Mouse (Mus musculus): Measurements from ENCODE around the gene Plaur. TPM values are rescaled to one million over a fixed set of nuclear protein-coding genes. Genes with fewer than 3 reads are reported as not detected.
A peak's percentile ranks its signal among the peaks of the same experiment; 100 is the strongest.

Plaur gene
- polyA plus RNA-seq, 1 experiment from 2014 or later = 5.6 TPM

DNA sequence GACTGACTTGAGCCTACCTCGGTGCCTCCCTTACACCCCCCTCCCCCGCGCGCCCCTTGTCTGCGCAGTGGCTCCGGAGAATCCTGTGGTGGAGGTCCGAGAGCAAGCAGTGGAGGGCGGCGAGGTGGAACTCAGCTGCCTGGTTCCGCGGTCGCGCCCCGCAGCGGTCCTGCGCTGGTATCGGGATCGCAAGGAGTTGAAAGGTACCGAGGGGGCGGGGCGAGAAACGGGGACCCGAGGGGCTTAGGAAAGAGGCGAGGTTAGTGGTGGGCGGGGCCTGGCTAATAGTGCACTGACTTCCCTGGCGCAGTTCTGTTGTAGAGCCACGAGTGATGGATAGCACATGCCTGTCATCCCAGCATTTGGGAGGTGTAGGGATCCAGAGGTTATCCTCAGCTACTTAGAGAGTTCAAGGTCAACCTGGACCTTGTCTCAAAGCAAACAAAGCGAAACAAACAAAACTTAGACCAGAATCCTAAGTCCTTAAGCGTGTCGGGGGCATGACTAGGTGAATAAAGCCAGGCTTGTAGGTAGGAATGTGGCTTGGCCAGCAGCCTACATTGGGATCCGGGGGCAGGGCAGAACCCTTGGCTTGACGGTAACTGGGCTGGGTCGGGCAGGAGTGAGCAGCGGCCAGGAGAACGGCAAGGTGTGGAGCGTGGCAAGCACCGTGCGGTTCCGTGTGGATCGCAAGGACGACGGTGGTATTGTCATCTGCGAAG lies 37.7 kb downstream of the Plaur start:
- H3K36me3 ChIP-seq = no peaks in the 10 kb centered on the region
- H3K9ac ChIP-seq = no peak overlapping the region
- 9% methylated on average over 43 of the region's 43 CpGs for WGBS
- H3K27ac ChIP-seq (ENCODE audit: poor library complexity, severe bottlenecking) = no peak overlapping the region
- H3K4me3 ChIP-seq = peak overlapping the region; percentile 45
- H3K4me1 ChIP-seq (replicated peaks) = peaks cover 23% of the 10 kb centered on the region
- ATAC-seq (ENCODE audit: insufficient number of reproducible peaks, low FRiP score) = no peak
- peak overlapping the region; percentile 70 for H3K4me2 ChIP-seq
- peaks cover 11% of the 10 kb centered on the region for H3K9me3 ChIP-seq (replicated peaks)
- peaks cover 71% of the 10 kb centered on the region for H3K27me3 ChIP-seq (replicated peaks)

DNA sequence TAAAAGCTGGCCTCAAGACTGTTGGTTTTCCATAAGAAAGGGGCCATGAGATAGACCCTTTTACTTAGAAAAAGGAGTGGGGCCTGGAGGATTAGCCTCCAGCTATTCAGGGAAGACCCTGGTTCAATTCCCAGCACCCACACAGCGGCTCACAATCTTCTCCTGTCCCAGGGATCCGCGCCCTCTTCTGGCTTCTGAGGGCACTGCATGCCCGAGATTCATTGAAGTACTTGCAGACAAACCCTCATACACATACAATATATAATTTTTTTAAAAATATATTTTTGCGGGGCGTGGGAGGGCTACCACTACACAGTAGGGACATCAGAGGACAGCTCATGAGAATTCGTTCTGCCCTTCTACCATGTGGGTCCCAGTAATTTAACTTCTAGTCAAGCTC lies 38.6 kb downstream of the Plaur start:
- H3K4me3 ChIP-seq = no peak overlapping the region
- peaks cover 71% of the 10 kb centered on the region for H3K27me3 ChIP-seq (replicated peaks)
- 18% methylated on average over 7 of the region's 7 CpGs for WGBS

DNA sequence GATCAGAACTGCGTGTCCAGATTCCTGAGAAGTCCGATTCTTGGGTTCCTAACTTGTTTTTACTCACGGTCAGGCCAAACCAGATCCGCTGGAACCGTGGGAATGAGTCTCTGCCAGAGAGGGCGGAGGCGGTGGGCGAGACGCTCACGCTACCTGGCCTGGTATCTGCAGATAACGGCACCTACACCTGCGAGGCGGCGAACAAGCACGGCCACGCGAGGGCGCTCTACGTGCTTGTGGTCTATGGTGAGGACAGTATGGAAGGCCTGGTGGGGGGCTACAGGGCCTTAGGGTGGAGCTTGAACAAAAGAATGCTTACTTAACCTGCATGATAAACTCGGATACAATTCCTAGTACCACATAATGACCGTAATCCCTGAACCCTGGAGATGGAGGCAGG lies 39.2 kb downstream of the Plaur start:
- no peak overlapping the region for H3K4me2 ChIP-seq
- ATAC-seq (ENCODE audit: insufficient number of reproducible peaks, low FRiP score) = no peak
- no peak overlapping the region for H3K27ac ChIP-seq (ENCODE audit: poor library complexity, severe bottlenecking)
- peaks cover 70% of the 10 kb centered on the region for H3K27me3 ChIP-seq (replicated peaks)
- H3K4me1 ChIP-seq (replicated peaks) = peaks cover 34% of the 10 kb centered on the region
- H3K9ac ChIP-seq = no peak overlapping the region
- H3K9me3 ChIP-seq (replicated peaks) = peaks cover 11% of the 10 kb centered on the region
- WGBS = 30% methylated on average over 21 of the region's 21 CpGs
- no peaks in the 10 kb centered on the region for H3K36me3 ChIP-seq
- H3K4me3 ChIP-seq = no peak overlapping the region

More for the DNA sequence above, 38.6 kb downstream of the Plaur start:
- peaks cover 11% of the 10 kb centered on the region for H3K9me3 ChIP-seq (replicated peaks)
- peaks cover 32% of the 10 kb centered on the region for H3K4me1 ChIP-seq (replicated peaks)
- H3K4me2 ChIP-seq = no peak overlapping the region
- H3K36me3 ChIP-seq = no peaks in the 10 kb centered on the region
- H3K9ac ChIP-seq = no peak overlapping the region
- no peak overlapping the region for H3K27ac ChIP-seq (ENCODE audit: poor library complexity, severe bottlenecking)
- no peak for ATAC-seq (ENCODE audit: insufficient number of reproducible peaks, low FRiP score)

DNA sequence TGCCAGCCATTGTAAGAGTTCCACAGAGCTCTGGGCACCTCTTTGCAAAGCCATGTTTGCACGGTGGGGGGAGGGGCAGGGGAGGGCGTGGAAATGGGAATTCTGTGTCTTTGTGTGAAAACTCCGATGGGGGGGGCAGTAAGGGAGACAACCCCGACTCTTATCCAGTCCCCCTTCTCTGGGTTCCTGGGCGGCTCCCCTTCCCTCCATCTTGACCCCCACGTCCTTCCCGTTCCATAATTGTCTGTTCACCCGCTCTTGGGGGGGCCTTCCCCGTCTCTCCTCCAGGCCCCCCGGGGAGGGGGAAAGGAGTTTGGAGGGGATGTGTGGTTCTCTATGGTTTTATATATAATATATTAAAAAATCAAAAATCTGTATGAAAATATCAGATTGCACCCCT lies 41.7 kb downstream of the Plaur start:
- ATAC-seq (ENCODE audit: insufficient number of reproducible peaks, low FRiP score) = no peak
- 13% methylated on average over 7 of the region's 10 CpGs for WGBS
- Histone ChIP-seq H3K27ac (ENCODE audit: poor library complexity, severe bottlenecking) (no peak overlapping the region), H3K4me3 (no peak overlapping the region), H3K27me3 (replicated peaks) (peaks cover 47% of the 10 kb centered on the region), H3K36me3 (no peaks in the 10 kb centered on the region), H3K9ac (no peak overlapping the region), H3K4me1 (replicated peaks) (peaks cover 38% of the 10 kb centered on the region), H3K9me3 (replicated peaks) (peaks cover 8% of the 10 kb centered on the region), H3K4me2 (peak overlapping the region; percentile 9; the same call in 1 of the 2 replicates)

DNA sequence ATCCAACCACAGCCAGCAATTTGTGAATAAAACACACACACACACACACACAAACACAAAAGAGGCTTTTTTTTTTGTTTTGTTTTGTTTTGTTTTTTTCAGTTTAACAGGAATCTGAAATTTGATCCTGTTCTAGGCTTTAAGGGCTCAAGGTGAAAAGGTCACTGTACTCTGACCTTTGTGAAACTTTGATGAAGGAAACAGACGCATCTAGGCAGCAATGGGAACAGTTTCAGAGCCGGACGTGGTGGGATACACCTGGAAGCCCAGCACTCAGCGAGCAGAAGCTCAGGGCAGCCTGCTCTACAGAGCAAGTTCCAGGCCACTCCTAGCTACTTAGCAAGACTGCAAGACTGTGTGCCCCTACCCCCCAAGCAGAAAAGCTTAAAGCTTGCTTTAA lies 42.6 kb downstream of the Plaur start:
- H3K4me2 ChIP-seq = no peak overlapping the region
- H3K36me3 ChIP-seq = no peaks in the 10 kb centered on the region
- peaks cover 8% of the 10 kb centered on the region for H3K9me3 ChIP-seq (replicated peaks)
- H3K4me3 ChIP-seq = no peak overlapping the region
- H3K27me3 ChIP-seq (replicated peaks) = peaks cover 38% of the 10 kb centered on the region
- no peak overlapping the region for H3K9ac ChIP-seq
- peaks cover 32% of the 10 kb centered on the region for H3K4me1 ChIP-seq (replicated peaks)
- no peak for ATAC-seq (ENCODE audit: insufficient number of reproducible peaks, low FRiP score)
- 21% methylated on average over 4 of the region's 4 CpGs for WGBS
- H3K27ac ChIP-seq (ENCODE audit: poor library complexity, severe bottlenecking) = no peak overlapping the region

DNA sequence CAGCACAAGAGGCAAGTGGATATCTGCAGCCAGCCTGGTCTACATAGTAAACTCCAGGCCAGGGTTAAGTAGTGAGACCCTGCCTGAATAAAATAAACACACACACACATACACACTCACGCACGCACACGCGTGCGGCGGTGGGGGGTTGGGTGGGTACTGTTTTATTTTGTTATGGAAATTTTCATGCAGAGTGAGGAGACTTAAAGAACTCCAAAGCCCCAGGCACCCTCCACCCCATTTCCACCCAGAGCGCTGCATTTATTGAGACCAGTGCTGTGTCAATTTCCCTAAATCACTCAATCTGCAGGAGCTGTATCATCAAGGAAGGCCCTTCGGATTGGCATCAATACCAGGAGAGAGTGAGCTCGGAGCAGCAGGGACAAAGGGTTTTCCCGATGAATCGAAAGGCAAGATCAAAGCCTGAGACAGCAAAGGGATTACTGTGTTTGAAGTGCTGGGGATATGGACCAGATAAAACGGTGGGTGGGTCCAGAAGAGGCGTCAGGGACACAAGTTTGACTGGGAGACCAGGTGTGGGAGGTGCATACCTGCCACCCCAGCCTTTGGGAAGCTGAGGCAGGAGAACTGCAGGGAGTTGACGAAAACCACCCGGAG lies 43.3 kb downstream of the Plaur start:
- H3K4me3 ChIP-seq = no peak overlapping the region
- WGBS = 27% methylated on average over 15 of the region's 15 CpGs
- no peak overlapping the region for H3K27ac ChIP-seq (ENCODE audit: poor library complexity, severe bottlenecking)

DNA sequence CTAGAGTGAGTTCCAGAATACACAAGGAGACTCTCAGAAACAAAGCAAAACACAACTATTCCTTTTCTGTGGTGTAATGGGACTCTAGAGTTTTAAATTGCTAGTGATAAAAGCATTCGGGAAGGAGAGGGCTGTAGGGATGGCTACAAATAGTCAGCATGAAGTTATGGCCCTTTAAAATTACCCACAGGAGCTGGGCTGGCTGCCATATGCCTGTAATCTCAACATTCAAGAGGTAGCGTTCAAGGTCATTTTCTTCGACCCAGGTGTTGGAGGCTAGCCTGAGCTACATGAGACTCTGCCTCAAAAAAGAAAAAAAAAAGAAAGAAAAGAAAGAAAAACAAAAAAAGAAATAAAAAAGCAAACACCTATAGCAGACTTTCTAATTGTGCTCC lies 43.8 kb downstream of the Plaur start:
- H3K4me3 ChIP-seq = peak overlapping the region; percentile 71
- H3K27ac ChIP-seq (ENCODE audit: poor library complexity, severe bottlenecking) = peak overlapping the region; percentile 96; the same call in 1 of the 2 replicates
- peaks cover 25% of the 10 kb centered on the region for H3K4me1 ChIP-seq (replicated peaks)
- no peak for ATAC-seq (ENCODE audit: insufficient number of reproducible peaks, low FRiP score)
- peaks cover 26% of the 10 kb centered on the region for H3K27me3 ChIP-seq (replicated peaks)
- 10% methylated on average over 3 of the region's 3 CpGs for WGBS
- peaks cover 1% of the 10 kb centered on the region; the same call in 1 of the 2 replicates for H3K9me3 ChIP-seq (replicated peaks)
- no peak overlapping the region for H3K9ac ChIP-seq
- peak overlapping the region; percentile 77 for H3K4me2 ChIP-seq
- H3K36me3 ChIP-seq = peaks cover 3% of the 10 kb centered on the region; the same call in 1 of the 2 replicates

More for the DNA sequence above, 43.3 kb downstream of the Plaur start:
- Histone ChIP-seq H3K36me3 (no peaks in the 10 kb centered on the region), H3K4me1 (replicated peaks) (peaks cover 25% of the 10 kb centered on the region), H3K4me2 (peak overlapping the region; percentile 77), H3K9ac (no peak overlapping the region), H3K9me3 (replicated peaks) (peaks cover 7% of the 10 kb centered on the region), H3K27me3 (replicated peaks) (peaks cover 31% of the 10 kb centered on the region)
- no peak for ATAC-seq (ENCODE audit: insufficient number of reproducible peaks, low FRiP score)

DNA sequence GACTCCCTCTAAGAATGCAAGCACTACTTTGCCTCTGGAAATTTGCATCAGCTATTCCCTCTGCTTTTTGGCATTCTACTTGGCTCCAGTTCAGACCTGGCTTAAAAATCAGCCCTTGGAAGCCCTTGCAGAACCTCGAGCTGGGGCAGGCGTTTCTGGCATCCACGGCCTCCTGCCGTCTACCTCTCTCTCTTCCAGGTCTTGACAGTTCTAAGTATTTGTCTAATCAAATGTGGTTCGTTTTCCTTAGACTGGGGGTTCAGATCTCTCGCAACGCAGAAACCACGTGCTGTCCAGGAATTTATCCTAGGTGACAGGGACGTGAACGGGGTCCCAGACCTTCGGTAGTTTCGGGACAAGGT lies 44.2 kb downstream of the Plaur start:
- Histone ChIP-seq H3K4me1 (replicated peaks) (peaks cover 25% of the 10 kb centered on the region), H3K4me3 (peak overlapping the region; percentile 71), H3K4me2 (peak overlapping the region; percentile 77), H3K9me3 (replicated peaks) (no peaks in the 10 kb centered on the region), H3K27ac (ENCODE audit: poor library complexity, severe bottlenecking) (peak overlapping the region; percentile 96), H3K27me3 (replicated peaks) (peaks cover 22% of the 10 kb centered on the region), H3K36me3 (peaks cover 7% of the 10 kb centered on the region), H3K9ac (peak overlapping the region; percentile 81)
- ATAC-seq (ENCODE audit: insufficient number of reproducible peaks, low FRiP score) = no peak
- WGBS = 0% methylated on average over 12 of the region's 12 CpGs

DNA sequence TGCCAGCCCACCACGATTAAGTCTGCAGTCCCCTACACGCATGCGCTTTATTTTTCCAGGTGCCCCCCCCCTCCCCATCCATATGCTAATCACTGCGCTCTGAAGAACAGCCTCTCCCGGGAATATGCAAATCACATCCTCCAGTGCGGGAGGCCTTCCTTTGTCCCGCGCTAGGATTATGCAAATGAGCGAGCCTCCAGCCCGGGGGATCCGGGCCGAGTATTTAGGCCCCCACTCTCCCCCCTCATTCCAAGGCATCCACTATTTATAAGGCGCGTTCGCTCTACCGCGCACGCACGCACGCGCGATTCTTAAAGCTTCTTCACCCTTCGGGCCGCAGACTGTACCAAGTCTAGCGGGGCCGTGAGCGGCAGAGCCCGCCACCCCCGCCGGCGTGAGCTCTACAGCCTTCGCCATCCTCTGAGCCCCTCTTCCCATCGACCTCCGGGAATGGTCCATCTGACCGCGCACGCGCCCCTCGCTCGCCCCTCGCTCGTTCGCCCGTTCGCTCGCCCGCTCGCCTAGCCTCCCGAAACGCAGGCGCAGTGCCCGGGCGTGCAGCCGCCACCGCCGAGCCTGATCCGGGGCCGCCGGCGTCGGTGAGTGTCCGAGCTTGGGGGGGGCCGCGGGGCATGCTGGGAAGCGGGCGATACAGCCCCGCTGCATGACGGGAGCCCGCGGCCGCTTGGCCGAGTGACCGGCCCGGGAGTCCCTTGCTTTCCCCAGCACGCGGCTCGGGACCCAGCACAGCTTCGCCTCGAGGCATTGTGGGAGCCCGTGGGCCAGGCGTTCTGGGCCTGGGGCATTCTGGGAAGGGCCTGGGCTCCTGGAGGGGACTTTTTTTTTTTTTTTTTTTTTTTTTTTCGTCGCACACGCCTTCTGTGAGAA lies 44.8 kb downstream of the Plaur start, which contains the start of gene Zfp428:
TSS of gene Zfp428 (plus strand) at position 169 of the 888 bp plus-strand sequence.
- H3K9ac ChIP-seq = peak within 1 kb of the TSS; percentile 81
- ATAC-seq (ENCODE audit: insufficient number of reproducible peaks, low FRiP score) = peak; percentile 87
- H3K27ac ChIP-seq (ENCODE audit: poor library complexity, severe bottlenecking) = peak within 1 kb of the TSS; percentile 96
- peaks cover 10% of the 10 kb centered on the region for H3K36me3 ChIP-seq
- H3K27me3 ChIP-seq (replicated peaks) = peaks cover 18% of the 10 kb centered on the region
- peaks cover 25% of the 10 kb centered on the region for H3K4me1 ChIP-seq (replicated peaks)
- peak within 1 kb of the TSS; percentile 77 for H3K4me2 ChIP-seq
- under 1% methylated on average over 84 of the region's 84 CpGs for WGBS
- no peaks in the 10 kb centered on the region for H3K9me3 ChIP-seq (replicated peaks)
- peak within 1 kb of the TSS; percentile 71 for H3K4me3 ChIP-seq

DNA sequence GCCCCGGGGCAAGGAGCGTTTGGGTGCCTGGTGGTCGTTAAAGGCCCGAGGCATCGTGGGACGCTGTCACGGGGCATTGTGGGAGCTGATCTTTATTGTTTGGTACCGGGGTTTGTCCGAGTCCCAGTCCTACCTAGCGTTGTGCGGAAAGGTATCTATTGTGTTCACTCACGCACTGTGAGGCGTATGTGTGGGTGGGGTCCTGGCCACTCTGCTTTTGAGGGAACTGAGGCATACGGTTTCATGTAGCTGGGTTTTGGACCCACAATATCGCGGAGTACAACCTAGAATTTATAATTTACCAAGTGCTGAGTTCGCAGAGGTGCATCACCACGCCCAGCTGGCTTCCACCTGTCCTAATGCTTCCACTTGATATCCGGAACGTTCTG lies 45.4 kb downstream of the Plaur start:
- Histone ChIP-seq H3K9me3 (replicated peaks) (no peaks in the 10 kb centered on the region), H3K27ac (ENCODE audit: poor library complexity, severe bottlenecking) (peak overlapping the region; percentile 96), H3K4me1 (replicated peaks) (peaks cover 25% of the 10 kb centered on the region), H3K27me3 (replicated peaks) (peaks cover 11% of the 10 kb centered on the region), H3K4me3 (peak overlapping the region; percentile 71), H3K4me2 (peak overlapping the region; percentile 77), H3K36me3 (peaks cover 14% of the 10 kb centered on the region), H3K9ac (peak overlapping the region; percentile 81)
- ATAC-seq (ENCODE audit: insufficient number of reproducible peaks, low FRiP score) = 0 out of 2 replicates have a peak, but pooled peaks have one; percentile 4
- 2% methylated on average over 20 of the region's 20 CpGs for WGBS

DNA sequence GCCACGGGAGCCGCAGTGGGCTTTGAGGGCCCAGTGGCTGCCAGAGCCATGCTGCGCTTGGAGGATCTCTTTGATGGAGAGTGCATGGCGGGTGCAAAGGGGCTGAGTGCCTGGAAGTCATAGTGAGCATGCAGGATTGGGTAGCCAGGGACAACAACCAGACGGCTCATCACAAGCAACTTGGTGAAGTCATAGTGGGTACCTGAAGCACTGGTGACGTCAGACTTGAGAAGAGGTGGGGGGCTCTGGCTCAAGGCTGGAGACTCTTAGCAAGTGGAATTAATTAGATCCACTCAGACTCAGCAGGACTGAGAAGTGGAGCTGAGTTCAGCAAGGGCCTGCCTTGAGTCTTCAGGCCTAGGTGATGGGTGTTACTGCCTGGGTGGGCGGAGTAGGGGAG lies 50.1 kb downstream of the Plaur start, which contains the start of gene AC161166.1:
TSS of gene AC161166.1 (minus strand) at position 101 of the 400 bp plus-strand sequence.
- H3K9me3 ChIP-seq (replicated peaks) = no peaks in the 10 kb centered on the region
- no peak within 1 kb of the TSS for H3K4me3 ChIP-seq
- H3K36me3 ChIP-seq = peaks cover 22% of the 10 kb centered on the region
- no peaks in the 10 kb centered on the region for H3K27me3 ChIP-seq (replicated peaks)
- no peak for ATAC-seq (ENCODE audit: insufficient number of reproducible peaks, low FRiP score)
- H3K4me2 ChIP-seq = no peak within 1 kb of the TSS
- no peak within 1 kb of the TSS for H3K9ac ChIP-seq
- 0 out of 2 replicates have a peak, but pooled peaks cover 4% of the 10 kb centered on the region for H3K4me1 ChIP-seq (replicated peaks)
- 83% methylated on average over 7 of the region's 7 CpGs for WGBS
- H3K27ac ChIP-seq (ENCODE audit: poor library complexity, severe bottlenecking) = no peak within 1 kb of the TSS

Measured in heart, embryonic 12.5 days (tissue).